Mouse (Mus musculus): ENCODE measurements at regions not wholly inside any gene's neighbourhood (a gene's known extent, or its start where the extent isn't known, plus 50 kb on each side); places are given as distances from the start of the nearest gene placed in this dataset.

GRCm38 (mm10) chr13:31681571-31681970 is 56.0 kb downstream of the Foxf2 start:
- DNase-seq = no peak

- no peak for DNase-seq
Measured at GRCm38 (mm10) chr13:31683311-31683710, 57.7 kb downstream of the Foxf2 start.

GRCm38 (mm10) chr13:31688531-31688930 is 62.9 kb downstream of the Foxf2 start:
- no peak for DNase-seq

GRCm38 (mm10) chr13:31689317-31689716 is 63.7 kb downstream of the Foxf2 start:
- DNase-seq = peak in 1 of 2 experiments; percentile 17

- no peak for DNase-seq
Measured at GRCm38 (mm10) chr13:31695725-31696124, 70.1 kb downstream of the Foxf2 start.

- no peak for DNase-seq
Measured at GRCm38 (mm10) chr13:31704199-31704598, 78.6 kb downstream of the Foxf2 start.

- no peak for DNase-seq
Measured at GRCm38 (mm10) chr13:31705406-31705805, 79.8 kb downstream of the Foxf2 start.

GRCm38 (mm10) chr13:31710681-31711080 is 85.1 kb downstream of the Foxf2 start:
- no peak for DNase-seq

- DNase-seq = no peak
Measured at GRCm38 (mm10) chr13:31715683-31716082, 90.1 kb downstream of the Foxf2 start.

GRCm38 (mm10) chr13:31716771-31717170 is 89.7 kb upstream of the Foxc1 start:
- DNase-seq = no peak

GRCm38 (mm10) chr13:31720731-31721130 is 85.7 kb upstream of the Foxc1 start:
- DNase-seq = no peak

- no peak for DNase-seq
Measured at GRCm38 (mm10) chr13:31728862-31729261, 77.6 kb upstream of the Foxc1 start.

GRCm38 (mm10) chr13:31746276-31746675 is 60.2 kb upstream of the Foxc1 start:
- DNase-seq = no peak
